Mouse (Mus musculus) hindbrain, embryonic 12.5 days (tissue): ENCODE data around the gene Slc6a6. TPM values are rescaled to one million over a fixed set of nuclear protein-coding genes. Genes with fewer than 3 reads are reported as not detected.

Experiments
- ATAC-seq: fragments of 200-750 bp; cut with Nextera tagmentation; 2 replicates; pipeline ENCODE4 v1.8.0; 2017; ENCODE audit warnings: moderate TSS enrichment; ENCODE audit not compliant: low FRiP score
- H3K27ac ChIP-seq: fragments of 300-500 bp; sonication (generic); 2 replicates; pipeline ENCODE4 v1.5.1; 2016; ENCODE audit warnings: mild to moderate bottlenecking
- H3K27me3 ChIP-seq: fragments of 300-500 bp; sonication (generic); 2 replicates; pipeline ENCODE4 v1.6.1; 2016; ENCODE audit warnings: mild to moderate bottlenecking
- H3K36me3 ChIP-seq: fragments of 300-500 bp; sonication (generic); 2 replicates; pipeline ENCODE4 v1.6.1; 2016; ENCODE audit warnings: mild to moderate bottlenecking
- H3K4me1 ChIP-seq: fragments of 300-500 bp; sonication (generic); 2 replicates; pipeline ENCODE4 v1.6.1; 2016
- H3K4me2 ChIP-seq: fragments of 300-500 bp; sonication (generic); replicated peaks from 2 replicates; pipeline ENCODE4 v1.6.1; 2016; ENCODE audit warnings: mild to moderate bottlenecking
- H3K4me3 ChIP-seq: fragments of 300-500 bp; sonication (generic); 2 replicates; pipeline ENCODE4 v1.5.1; 2016; ENCODE audit warnings: mild to moderate bottlenecking
- H3K9ac ChIP-seq: fragments of 300-500 bp; sonication (generic); 2 replicates; pipeline ENCODE4 v1.6.1; 2016; ENCODE audit warnings: mild to moderate bottlenecking, moderate library complexity
- H3K9me3 ChIP-seq: fragments of 300-500 bp; sonication (generic); replicated peaks from 2 replicates; pipeline ENCODE4 v1.6.1; 2016; ENCODE audit warnings: mild to moderate bottlenecking
- whole genome bisulfite sequencing: fragments of 180-500 bp; shearing (Covaris S2); methylation state at CpG from one replicate; pipeline ENCODE4 v1.1.7; 2016; 5-methylcytosine and 5-hydroxymethylcytosine counted together
- polyA plus RNA-seq: library from polyadenylated mRNA; unstranded; fragments of >200 nt; fragmentation: Nextera tagmentation; extraction: Ambion mirVana; gene quantifications from 2 replicates; pipeline ENCODE4 v1.2.1, GENCODE M21; 2016

Slc6a6 gene
- polyA plus RNA-seq, 1 experiment from 2014 or later, result 70.2 TPM

- Histone ChIP-seq H3K4me2 (no peak overlapping the region), H3K36me3 (no peaks in the 10 kb centered on the region), H3K4me3 (no peak overlapping the region), H3K9ac (no peak overlapping the region), H3K4me1 (peaks cover 24% of the 10 kb centered on the region), H3K27ac (no peak overlapping the region), H3K9me3 (no peaks in the 10 kb centered on the region), H3K27me3 (no peaks in the 10 kb centered on the region)
- no peak for ATAC-seq
- WGBS, result 49% methylated on average over 12 of the region's 12 CpGs
Observed at GRCm38 (mm10) chr6:91678506-91679094, 5.3 kb upstream of the Slc6a6 start.

GRCm38 (mm10) chr6:91679095-91679577 is 4.7 kb upstream of the Slc6a6 start:
- Histone ChIP-seq H3K4me2 (no peak overlapping the region), H3K4me1 (peaks cover 24% of the 10 kb centered on the region), H3K4me3 (no peak overlapping the region), H3K27ac (no peak overlapping the region), H3K9me3 (no peaks in the 10 kb centered on the region), H3K27me3 (no peaks in the 10 kb centered on the region), H3K36me3 (no peaks in the 10 kb centered on the region), H3K9ac (no peak overlapping the region)
- no peak for ATAC-seq
- 73% methylated on average over 10 of the region's 10 CpGs for WGBS

DNA sequence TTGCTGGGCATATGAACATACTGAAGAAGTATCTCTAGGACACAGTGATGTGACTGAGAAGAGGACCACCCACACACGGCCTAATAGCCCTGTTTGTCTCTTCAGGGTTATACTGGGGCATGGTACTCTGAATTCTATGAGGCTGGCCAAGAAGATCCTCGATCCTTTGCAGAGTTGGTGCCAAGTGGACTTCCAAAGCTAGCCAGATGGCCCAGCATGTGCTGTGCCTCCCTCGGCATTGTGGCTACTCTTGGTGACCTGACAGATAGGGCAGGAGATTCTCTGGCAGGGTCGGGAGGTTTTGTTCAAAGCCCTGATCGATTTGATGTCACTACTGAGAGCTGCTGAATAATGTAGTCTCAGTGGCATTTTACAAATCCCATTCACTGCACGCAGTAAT is 4.1 kb upstream of the Slc6a6 start:
- WGBS, result 67% methylated on average over 6 of the region's 6 CpGs
- no peak for ATAC-seq
- Histone ChIP-seq H3K4me1 (peaks cover 26% of the 10 kb centered on the region), H3K4me2 (no peak overlapping the region), H3K4me3 (no peak overlapping the region), H3K9ac (no peak overlapping the region), H3K27me3 (no peaks in the 10 kb centered on the region), H3K9me3 (no peaks in the 10 kb centered on the region), H3K27ac (no peak overlapping the region), H3K36me3 (no peaks in the 10 kb centered on the region)

- Histone ChIP-seq H3K27me3 (no peaks in the 10 kb centered on the region), H3K4me3 (no peak overlapping the region), H3K9ac (no peak overlapping the region), H3K27ac (no peak overlapping the region), H3K4me1 (peaks cover 44% of the 10 kb centered on the region), H3K36me3 (no peaks in the 10 kb centered on the region), H3K9me3 (no peaks in the 10 kb centered on the region), H3K4me2 (no peak overlapping the region)
- 80% methylated on average over 4 of the region's 4 CpGs for WGBS
- ATAC-seq, result no peak
Observed at GRCm38 (mm10) chr6:91681841-91682240, 2.0 kb upstream of the Slc6a6 start.

DNA sequence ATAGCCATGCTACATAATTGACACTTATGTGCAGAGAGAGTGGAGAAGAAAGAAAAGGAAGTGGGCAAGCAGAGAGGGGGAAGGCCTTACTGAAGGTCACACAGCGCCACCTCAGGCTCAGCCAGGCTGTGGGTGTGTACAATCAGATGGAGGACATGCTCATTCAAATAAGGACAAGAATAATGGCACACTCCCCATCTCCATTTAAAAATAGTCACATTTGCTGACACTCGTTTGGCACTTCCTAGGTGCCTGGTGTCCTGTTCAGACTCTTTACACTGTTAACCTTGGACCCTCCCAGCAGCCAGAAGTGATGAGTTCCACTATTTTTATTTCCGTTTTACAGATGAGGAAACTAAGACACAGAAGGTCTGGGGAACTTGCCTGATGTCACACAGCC is 732 bp upstream of the Slc6a6 start:
- Histone ChIP-seq H3K36me3 (no peaks in the 10 kb centered on the region), H3K27ac (peak overlapping the region; percentile 97), H3K4me3 (peak overlapping the region; percentile 90; the same call in 1 of the 2 replicates), H3K9me3 (no peaks in the 10 kb centered on the region), H3K4me1 (peaks cover 53% of the 10 kb centered on the region), H3K27me3 (no peaks in the 10 kb centered on the region), H3K9ac (peak overlapping the region; percentile 64), H3K4me2 (peak overlapping the region; percentile 87)
- no peak for ATAC-seq
- 56% methylated on average over 3 of the region's 3 CpGs for WGBS

GRCm38 (mm10) chr6:91684474-91684829 is 599 bp downstream of the Slc6a6 start:
- Histone ChIP-seq H3K9me3 (no peaks in the 10 kb centered on the region), H3K4me3 (peak overlapping the region; percentile 90), H3K9ac (peak overlapping the region; percentile 90), H3K27ac (peak overlapping the region; percentile 97), H3K4me2 (peak overlapping the region; percentile 87), H3K27me3 (no peaks in the 10 kb centered on the region), H3K36me3 (no peaks in the 10 kb centered on the region), H3K4me1 (peaks cover 51% of the 10 kb centered on the region)
- 9% methylated on average over 10 of the region's 13 CpGs for WGBS
- peak; percentile 46 for ATAC-seq

GRCm38 (mm10) chr6:91684831-91685532 is 1.1 kb downstream of the Slc6a6 start:
- Histone ChIP-seq H3K27me3 (no peaks in the 10 kb centered on the region), H3K9me3 (no peaks in the 10 kb centered on the region), H3K4me1 (peaks cover 52% of the 10 kb centered on the region), H3K4me3 (peak overlapping the region; percentile 90), H3K27ac (peak overlapping the region; percentile 97), H3K4me2 (peak overlapping the region; percentile 87), H3K9ac (peak overlapping the region; percentile 90), H3K36me3 (no peaks in the 10 kb centered on the region)
- no peak; the same call in 1 of the 2 replicates for ATAC-seq
- WGBS, result 15% methylated on average over 17 of the region's 17 CpGs

- 26% methylated on average over 2 of the region's 2 CpGs for WGBS
- Histone ChIP-seq H3K9ac (no peak overlapping the region), H3K36me3 (peaks cover 2% of the 10 kb centered on the region; the same call in 1 of the 2 replicates), H3K4me3 (peak overlapping the region; percentile 90), H3K9me3 (no peaks in the 10 kb centered on the region), H3K27me3 (no peaks in the 10 kb centered on the region), H3K4me2 (peak overlapping the region; percentile 87), H3K27ac (no peak overlapping the region), H3K4me1 (peaks cover 54% of the 10 kb centered on the region)
- no peak for ATAC-seq
Observed at GRCm38 (mm10) chr6:91685533-91685883, 1.7 kb downstream of the Slc6a6 start.

- no peak for ATAC-seq
- Histone ChIP-seq H3K4me2 (peak overlapping the region; percentile 87), H3K9ac (no peak overlapping the region), H3K36me3 (peaks cover 6% of the 10 kb centered on the region; the same call in 1 of the 2 replicates), H3K27ac (no peak overlapping the region), H3K4me3 (peak overlapping the region; percentile 90), H3K27me3 (no peaks in the 10 kb centered on the region), H3K9me3 (no peaks in the 10 kb centered on the region), H3K4me1 (peaks cover 54% of the 10 kb centered on the region)
- WGBS, result 80% methylated on average over 7 of the region's 7 CpGs
Observed at GRCm38 (mm10) chr6:91685896-91686295, 2.0 kb downstream of the Slc6a6 start.

DNA sequence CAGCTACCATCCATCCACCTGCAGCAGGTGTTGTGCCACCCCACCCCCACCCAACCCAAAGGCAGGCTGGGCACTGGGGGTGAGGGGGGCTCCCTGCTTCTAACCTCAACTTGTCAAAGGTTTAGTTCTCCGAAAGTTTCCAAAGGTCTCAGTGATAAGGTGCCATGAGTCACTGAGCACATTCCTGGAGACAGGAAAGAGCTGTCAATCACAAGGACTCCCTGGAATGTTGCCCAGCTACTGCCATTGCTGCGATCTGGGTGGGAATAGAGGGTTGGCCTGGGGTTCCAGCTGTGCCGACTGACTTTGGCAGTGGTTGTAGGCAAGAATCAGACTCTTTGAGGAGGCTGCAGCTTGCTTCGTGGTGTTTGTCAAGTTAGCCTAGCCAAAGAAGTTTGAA is 2.7 kb downstream of the Slc6a6 start:
- peak overlapping the region; percentile 87 for H3K4me2 ChIP-seq
- H3K9ac ChIP-seq, result no peak overlapping the region
- no peak overlapping the region for H3K27ac ChIP-seq
- no peaks in the 10 kb centered on the region for H3K27me3 ChIP-seq
- WGBS, result 51% methylated on average over 4 of the region's 4 CpGs
- H3K36me3 ChIP-seq, result peaks cover 6% of the 10 kb centered on the region; the same call in 1 of the 2 replicates
- 0 out of 2 replicates have a peak overlapping the region, but pooled peaks have one; percentile 4 for H3K4me3 ChIP-seq
- ATAC-seq, result no peak
- peaks cover 54% of the 10 kb centered on the region for H3K4me1 ChIP-seq
- H3K9me3 ChIP-seq, result no peaks in the 10 kb centered on the region

- Histone ChIP-seq H3K9me3 (no peaks in the 10 kb centered on the region), H3K4me1 (peaks cover 52% of the 10 kb centered on the region), H3K4me3 (no peak overlapping the region), H3K36me3 (peaks cover 15% of the 10 kb centered on the region; the same call in 1 of the 2 replicates), H3K27me3 (no peaks in the 10 kb centered on the region), H3K4me2 (no peak overlapping the region), H3K9ac (peak overlapping the region; percentile 28; the same call in 1 of the 2 replicates), H3K27ac (no peak overlapping the region)
- no peak for ATAC-seq
- 76% methylated on average over 6 of the region's 6 CpGs for WGBS
Observed at GRCm38 (mm10) chr6:91688021-91688420, 4.2 kb downstream of the Slc6a6 start.

DNA sequence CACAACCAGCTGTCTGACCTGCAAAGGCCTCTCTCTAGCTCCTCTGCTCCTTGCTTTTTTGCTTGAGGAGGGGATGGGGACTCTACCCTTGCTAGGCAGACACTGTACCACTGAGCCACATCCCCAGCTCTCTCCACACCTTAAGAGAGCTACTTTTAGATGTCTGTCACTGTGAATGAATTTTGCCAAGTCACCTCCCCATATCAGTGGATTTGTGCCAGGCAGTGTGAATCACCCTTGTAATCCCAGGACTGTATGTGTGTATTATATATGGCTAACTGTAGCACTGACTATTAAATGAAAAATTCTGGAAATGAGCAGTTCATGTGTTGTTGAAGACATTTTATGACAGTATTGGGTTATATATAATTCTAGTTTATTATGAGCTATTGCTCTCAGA is 5.4 kb downstream of the Slc6a6 start:
- Histone ChIP-seq H3K4me2 (no peak overlapping the region), H3K4me3 (no peak overlapping the region), H3K27ac (no peak overlapping the region), H3K9me3 (no peaks in the 10 kb centered on the region), H3K27me3 (no peaks in the 10 kb centered on the region), H3K36me3 (peaks cover 15% of the 10 kb centered on the region; the same call in 1 of the 2 replicates), H3K9ac (no peak overlapping the region), H3K4me1 (peaks cover 51% of the 10 kb centered on the region)
- ATAC-seq, result no peak

- no peaks in the 10 kb centered on the region for H3K27me3 ChIP-seq
- H3K4me2 ChIP-seq, result no peak overlapping the region
- ATAC-seq, result no peak
- no peak overlapping the region for H3K4me3 ChIP-seq
- WGBS, result 54% methylated on average over 7 of the region's 7 CpGs
- H3K4me1 ChIP-seq, result peaks cover 53% of the 10 kb centered on the region
- H3K27ac ChIP-seq, result no peak overlapping the region
- H3K9me3 ChIP-seq, result no peaks in the 10 kb centered on the region
- H3K9ac ChIP-seq, result no peak overlapping the region
- peaks cover 15% of the 10 kb centered on the region; the same call in 1 of the 2 replicates for H3K36me3 ChIP-seq
Observed at GRCm38 (mm10) chr6:91690222-91690621, 6.4 kb downstream of the Slc6a6 start.
